Mouse (Mus musculus) forebrain, embryonic 10.5 days (tissue): ENCODE results near the gene Fras1. TPM values are rescaled to one million over a fixed set of nuclear protein-coding genes. Genes with fewer than 3 reads are reported as not detected.
A peak's percentile ranks its signal among the peaks of the same experiment; 100 is the strongest.

Experiments
- DNase-seq: peaks from one replicate; pipeline ENCODE4 v3.0.0-alpha.2; 2017; ENCODE audit warnings: low spot score; ENCODE audit errors: extremely low spot score
- H3K27ac ChIP-seq: fragments of 300-500 bp; sonication (generic); 2 replicates; pipeline ENCODE4 v1.5.1; 2016; ENCODE audit warnings: mild to moderate bottlenecking
- H3K27me3 ChIP-seq: fragments of 300-500 bp; sonication (generic); 2 replicates; pipeline ENCODE4 v1.6.1; 2016; ENCODE audit warnings: mild to moderate bottlenecking; ENCODE audit not compliant: poor library complexity, severe bottlenecking
- H3K36me3 ChIP-seq: fragments of 300-500 bp; sonication (generic); replicated peaks from 2 replicates; pipeline ENCODE4 v1.6.1; 2016; ENCODE audit warnings: mild to moderate bottlenecking, moderate library complexity
- H3K4me1 ChIP-seq: fragments of 300-500 bp; sonication (generic); 2 replicates; pipeline ENCODE4 v1.6.1; 2016
- H3K4me3 ChIP-seq: fragments of 300-500 bp; sonication (generic); 2 replicates; pipeline ENCODE4 v1.5.1; 2016; ENCODE audit warnings: mild to moderate bottlenecking, moderate library complexity
- H3K9me3 ChIP-seq: fragments of 300-500 bp; sonication (generic); 2 replicates; pipeline ENCODE4 v1.6.1; 2016; ENCODE audit warnings: mild to moderate bottlenecking, moderate library complexity
- WGBS: fragments of 180-500 bp; shearing (Covaris S2); methylation state at CpG from one replicate; pipeline ENCODE4 v1.1.7; 2016; 5-methylcytosine and 5-hydroxymethylcytosine counted together
- polyA plus RNA-seq: library from polyadenylated mRNA; unstranded; fragments of >200 nt; fragmentation: Nextera tagmentation; extraction: Ambion mirVana; gene quantifications from 2 replicates; pipeline ENCODE4 v1.2.1, GENCODE M21; 2016

Fras1 gene
- polyA plus RNA-seq, 1 experiment from 2014 or later: 9.8 TPM

DNA sequence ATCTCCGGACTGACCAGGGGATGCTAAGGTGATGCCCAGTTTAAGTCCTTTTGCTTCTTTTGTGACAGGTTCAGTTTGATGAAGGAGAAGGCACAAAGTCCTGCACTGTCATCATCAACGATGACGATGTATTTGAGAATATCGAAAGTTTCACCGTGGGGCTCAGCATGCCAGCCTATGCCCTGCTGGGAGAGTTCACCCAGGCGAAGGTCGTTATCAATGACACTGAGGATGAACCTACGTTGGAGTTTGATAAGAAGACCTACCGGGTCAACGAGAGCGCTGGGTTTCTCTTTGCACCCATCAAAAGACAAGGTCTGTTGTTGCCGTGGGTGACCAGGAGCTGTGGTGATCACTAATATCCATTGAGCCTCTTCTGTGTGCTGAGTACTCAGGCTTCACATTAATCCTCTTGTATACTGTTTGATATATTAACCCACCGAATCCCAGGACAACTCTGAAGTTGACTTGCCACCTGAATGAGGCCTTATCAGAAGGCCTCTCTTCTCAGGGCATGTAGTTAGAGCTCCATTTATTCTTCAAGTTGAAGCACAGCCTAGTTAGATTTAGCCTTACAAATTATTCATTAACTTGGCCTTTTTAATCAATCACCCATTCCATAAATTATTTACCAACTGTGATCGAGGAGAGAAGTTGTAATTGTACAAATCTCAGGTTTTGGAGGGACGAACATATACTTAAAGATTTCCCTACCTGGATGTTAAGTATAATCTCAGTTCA, 365.6 kb downstream of the Fras1 start:
- DNase-seq: no peak
- H3K27me3 ChIP-seq: no peaks in the 10 kb centered on the region
- peaks cover 4% of the 10 kb centered on the region; the same call in 1 of the 2 replicates for H3K4me1 ChIP-seq
- H3K9me3 ChIP-seq: peaks cover 3% of the 10 kb centered on the region; the same call in 1 of the 2 replicates
- 90% methylated on average over 15 of the region's 15 CpGs for WGBS
- no peak overlapping the region for H3K27ac ChIP-seq
- peaks cover 19% of the 10 kb centered on the region for H3K36me3 ChIP-seq
- no peak overlapping the region for H3K4me3 ChIP-seq

DNA sequence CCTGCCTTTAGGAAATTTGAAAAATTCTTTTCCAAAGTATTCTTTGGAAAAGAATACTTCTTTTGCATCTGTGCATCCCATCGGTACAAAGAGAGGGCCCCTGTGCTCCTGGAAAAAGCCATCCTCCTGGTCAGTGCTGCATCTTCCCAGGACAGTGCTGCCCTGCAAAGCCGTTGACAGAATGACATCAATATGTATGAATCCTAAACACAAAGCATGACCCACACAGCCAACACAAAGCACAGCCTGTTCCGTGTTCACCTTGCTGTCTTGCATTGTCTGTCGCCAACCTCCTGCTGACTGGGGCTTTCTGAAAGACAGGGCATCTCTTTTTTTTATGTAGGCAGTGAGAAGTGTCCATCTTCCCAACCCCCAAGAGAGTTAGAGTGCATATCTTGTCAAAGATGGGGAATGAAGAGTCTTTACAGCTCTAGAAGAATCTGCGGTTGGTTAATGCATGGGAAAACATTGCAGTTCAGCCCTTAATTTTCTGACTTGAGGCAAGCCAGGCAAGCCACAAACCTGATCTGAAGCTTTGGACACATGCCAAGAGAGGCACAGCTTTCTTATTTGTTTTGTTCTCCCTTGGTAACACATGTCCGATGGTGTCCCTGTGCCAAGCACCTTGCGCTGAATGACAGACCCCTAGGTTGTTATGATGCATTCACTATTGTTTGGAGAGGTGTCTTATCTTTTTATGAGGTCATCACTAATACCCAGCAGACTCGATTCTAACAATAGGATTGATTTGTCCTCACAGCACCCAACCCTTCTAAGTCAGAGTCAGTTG, 373.6 kb downstream of the Fras1 start:
- Histone ChIP-seq H3K4me3 (no peak overlapping the region), H3K4me1 (no peaks in the 10 kb centered on the region), H3K36me3 (peaks cover 9% of the 10 kb centered on the region), H3K27me3 (no peaks in the 10 kb centered on the region), H3K9me3 (peaks cover 3% of the 10 kb centered on the region; the same call in 1 of the 2 replicates), H3K27ac (no peak overlapping the region)
- 90% methylated on average over 8 of the region's 8 CpGs for WGBS
- DNase-seq: no peak

DNA sequence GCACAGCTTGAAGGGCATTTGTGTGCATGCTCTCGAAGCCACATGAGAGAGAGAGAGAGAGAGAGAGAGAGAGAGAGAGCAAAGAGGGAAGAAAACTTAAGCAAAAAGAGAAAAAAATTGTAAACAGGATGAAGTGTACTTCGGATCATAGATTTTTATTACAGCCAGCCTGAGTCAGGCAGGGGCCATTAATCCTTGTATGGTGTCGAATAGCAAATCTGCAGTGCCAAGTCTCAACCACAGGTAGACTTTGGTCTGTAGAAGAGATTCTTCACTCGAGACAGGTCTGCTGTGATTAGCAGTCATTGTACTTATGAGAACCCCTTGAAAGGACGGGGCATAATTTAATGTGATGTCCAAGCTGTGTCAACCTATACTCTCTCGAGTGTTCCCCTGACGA, 383.9 kb downstream of the Fras1 start:
- 89% methylated on average over 7 of the region's 7 CpGs for WGBS
- Histone ChIP-seq H3K9me3 (no peaks in the 10 kb centered on the region), H3K4me3 (no peak overlapping the region), H3K4me1 (no peaks in the 10 kb centered on the region), H3K36me3 (peaks cover 18% of the 10 kb centered on the region), H3K27me3 (no peaks in the 10 kb centered on the region), H3K27ac (no peak overlapping the region)
- no peak for DNase-seq

DNA sequence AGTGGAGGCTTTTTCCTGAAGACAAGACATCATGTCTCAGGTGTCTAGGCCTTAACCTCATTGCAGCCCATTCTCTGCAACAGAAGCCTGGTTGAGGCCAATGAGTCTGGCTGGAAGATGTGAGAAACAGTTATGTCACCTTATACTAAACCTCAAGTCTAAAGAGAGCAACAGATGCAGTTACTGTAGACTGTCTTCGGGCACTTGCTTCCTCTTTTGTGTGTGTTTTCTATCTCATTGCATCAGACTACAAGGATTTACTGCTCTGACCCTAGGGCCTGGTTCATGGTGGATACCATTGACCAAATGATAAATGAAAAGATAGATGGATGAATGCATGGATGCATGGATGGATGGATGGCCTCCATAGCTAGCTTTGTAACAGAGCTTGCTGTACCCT, 388.3 kb downstream of the Fras1 start:
- Histone ChIP-seq H3K27ac (no peak overlapping the region), H3K36me3 (peaks cover 21% of the 10 kb centered on the region), H3K4me1 (no peaks in the 10 kb centered on the region; the same call in 1 of the 2 replicates), H3K9me3 (no peaks in the 10 kb centered on the region), H3K27me3 (no peaks in the 10 kb centered on the region), H3K4me3 (no peak overlapping the region)
- 89% methylated on average over 1 of the region's 1 CpGs for WGBS
- no peak for DNase-seq

DNA sequence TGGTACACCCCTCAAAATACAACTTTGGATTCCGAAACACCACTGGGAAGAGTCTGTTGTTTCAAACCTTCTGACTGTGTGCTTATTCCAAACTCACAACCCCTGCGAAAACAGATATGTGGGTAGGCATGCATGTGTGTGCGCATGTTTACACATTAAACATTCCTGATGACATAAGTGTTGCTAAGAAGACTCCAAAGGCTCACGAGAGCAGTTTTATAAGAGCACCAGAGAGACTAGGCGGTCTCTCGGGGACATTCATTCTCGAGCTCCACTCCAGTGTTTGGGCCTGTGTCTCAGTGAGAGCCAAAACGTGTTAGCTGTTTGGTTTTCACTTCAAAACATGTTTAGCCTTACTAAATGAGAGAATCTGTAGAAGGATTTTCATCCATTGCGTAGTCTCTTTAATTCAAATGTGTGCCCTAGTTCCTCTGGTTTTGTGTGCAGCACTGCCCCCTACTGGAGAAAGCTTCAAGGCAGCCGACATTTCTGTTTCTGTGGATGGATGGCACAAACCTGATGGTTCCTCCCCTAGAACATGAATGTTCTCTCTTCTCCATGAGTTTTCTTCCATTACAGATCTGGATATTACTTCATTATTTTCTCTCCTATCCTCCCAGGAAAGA, 395.2 kb downstream of the Fras1 start:
- Histone ChIP-seq H3K36me3 (peaks cover 6% of the 10 kb centered on the region), H3K4me1 (no peaks in the 10 kb centered on the region; the same call in 1 of the 2 replicates), H3K27ac (no peak overlapping the region), H3K4me3 (no peak overlapping the region), H3K27me3 (no peaks in the 10 kb centered on the region), H3K9me3 (no peaks in the 10 kb centered on the region)
- 71% methylated on average over 10 of the region's 10 CpGs for WGBS
- DNase-seq: peak; percentile 60

DNA sequence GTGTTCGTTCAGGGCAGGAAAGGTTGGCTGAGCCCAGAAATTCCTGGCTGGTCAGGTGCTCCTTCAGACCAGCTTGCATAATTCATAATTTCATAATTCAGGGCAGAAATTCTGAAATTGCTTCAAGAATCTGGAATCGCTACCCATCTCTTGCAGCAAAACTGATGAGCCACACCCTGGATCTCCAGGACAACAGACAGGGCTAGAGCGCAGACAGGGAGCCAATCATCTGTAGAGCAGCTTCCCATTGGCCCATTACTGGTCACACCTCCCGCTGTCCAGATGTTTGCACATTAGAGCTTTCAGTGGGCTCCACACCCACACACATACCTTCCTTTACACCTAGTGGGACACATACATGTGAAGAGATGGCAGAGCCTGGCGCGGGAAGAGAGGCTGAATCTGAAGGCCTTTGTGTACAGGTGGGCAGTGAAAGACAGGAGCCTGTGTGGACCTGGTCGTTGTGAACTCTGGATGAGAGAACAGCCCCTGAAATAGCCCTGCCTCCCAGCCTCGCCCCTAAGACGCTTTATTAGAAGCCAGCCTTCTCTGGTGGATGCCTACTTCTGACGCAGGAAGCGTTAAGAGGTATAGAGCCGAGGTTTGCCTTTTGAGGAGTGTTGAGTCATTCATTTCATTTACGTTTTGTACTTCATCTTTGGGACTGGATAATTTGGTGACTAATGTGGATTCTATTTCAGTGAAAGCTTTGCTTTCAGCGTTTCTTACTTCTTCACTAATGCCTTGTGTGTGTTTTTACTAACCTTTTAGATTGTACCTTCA, 409.9 kb downstream of the Fras1 start:
- Histone ChIP-seq H3K27me3 (no peaks in the 10 kb centered on the region), H3K36me3 (peaks cover 6% of the 10 kb centered on the region), H3K4me1 (no peaks in the 10 kb centered on the region), H3K4me3 (no peak overlapping the region), H3K9me3 (no peaks in the 10 kb centered on the region), H3K27ac (no peak overlapping the region)
- WGBS: 86% methylated on average over 14 of the region's 14 CpGs
- no peak for DNase-seq

DNA sequence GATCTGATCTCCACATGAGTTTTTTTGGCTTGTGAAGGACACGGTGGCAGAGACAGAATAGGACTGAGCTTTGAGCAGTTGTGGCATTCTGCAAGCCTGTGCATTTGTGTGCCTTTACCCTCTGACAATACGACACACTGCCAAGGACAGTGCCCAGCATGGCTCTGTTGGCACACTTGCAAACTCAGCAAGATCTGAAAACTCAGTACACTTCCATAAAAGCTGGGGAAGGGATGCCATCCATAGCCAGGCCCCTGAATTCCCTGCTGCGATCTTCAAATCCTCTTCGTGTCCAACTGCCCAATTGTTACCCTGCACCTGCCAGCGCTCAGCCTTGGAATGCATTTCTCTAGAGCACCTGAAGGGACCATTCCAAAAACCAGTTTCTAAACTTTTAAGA, 411.3 kb downstream of the Fras1 start:
- no peaks in the 10 kb centered on the region for H3K27me3 ChIP-seq
- H3K27ac ChIP-seq: no peak overlapping the region
- no peak overlapping the region for H3K4me3 ChIP-seq
- no peaks in the 10 kb centered on the region for H3K4me1 ChIP-seq
- 89% methylated on average over 5 of the region's 5 CpGs for WGBS
- peaks cover 6% of the 10 kb centered on the region for H3K36me3 ChIP-seq
- no peak for DNase-seq
- no peaks in the 10 kb centered on the region for H3K9me3 ChIP-seq

DNA sequence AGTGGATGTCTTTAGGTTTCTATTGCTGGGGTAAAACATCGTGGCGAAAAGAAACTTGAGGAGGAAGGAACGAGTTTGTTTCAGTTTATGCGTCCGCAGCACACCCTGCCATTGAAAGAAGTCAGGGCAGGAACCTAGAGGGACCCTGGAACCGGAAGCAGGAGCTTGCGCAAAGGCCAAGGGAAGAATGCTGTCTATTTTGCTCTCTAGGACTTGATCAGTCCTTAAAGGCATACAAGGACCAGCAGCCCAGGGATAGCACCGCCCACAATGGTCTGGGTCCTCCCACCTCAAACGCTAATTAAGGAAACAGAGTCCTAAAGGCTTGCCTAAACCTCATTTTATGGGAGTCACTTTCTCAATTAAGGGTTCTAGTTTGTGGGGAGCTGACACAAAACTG, 418.7 kb downstream of the Fras1 start:
- Histone ChIP-seq H3K4me1 (peaks cover 24% of the 10 kb centered on the region), H3K4me3 (peak overlapping the region; percentile 57; the same call in 1 of the 2 replicates), H3K36me3 (no peaks in the 10 kb centered on the region), H3K9me3 (no peaks in the 10 kb centered on the region), H3K27ac (no peak overlapping the region), H3K27me3 (peaks cover 24% of the 10 kb centered on the region)
- 69% methylated on average over 9 of the region's 9 CpGs for WGBS
- no peak for DNase-seq

DNA sequence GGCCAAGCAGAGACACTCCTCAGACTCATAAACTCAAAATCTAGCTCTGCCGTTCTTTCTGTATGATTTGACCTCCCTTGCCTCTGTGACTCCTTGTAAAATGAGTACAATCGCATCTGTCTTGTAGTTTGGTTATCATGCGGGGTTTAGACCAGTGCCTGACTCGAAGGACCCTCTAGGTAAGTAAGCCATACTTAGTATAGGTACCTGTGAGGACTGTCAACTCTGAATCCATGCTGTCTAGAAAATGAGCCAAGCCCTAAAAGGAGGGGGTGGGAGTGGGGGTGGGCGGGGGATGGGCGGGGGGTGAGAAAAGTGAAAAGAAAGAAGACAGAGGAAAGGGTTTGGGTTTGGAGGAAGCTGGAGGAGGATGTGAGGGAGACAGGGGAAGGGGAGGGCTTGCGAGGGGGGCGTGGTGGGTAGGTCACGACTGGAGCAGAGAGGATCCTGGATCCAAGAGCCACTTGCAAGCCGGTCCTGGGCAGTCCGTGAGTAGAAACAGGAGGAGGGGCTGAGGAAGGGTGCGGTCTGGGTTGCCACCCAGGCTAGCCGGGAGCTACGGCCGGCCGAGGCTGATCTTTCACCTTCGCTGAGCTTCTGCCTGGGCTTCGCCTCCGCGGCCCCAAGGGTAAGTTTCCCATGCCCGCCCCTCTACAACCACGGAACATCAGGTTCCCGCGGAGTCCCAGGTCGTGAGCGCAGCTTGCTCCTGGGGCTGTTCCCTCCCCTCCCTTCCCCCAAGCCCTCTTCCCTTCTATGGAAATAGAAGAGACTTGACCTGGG, 419.4 kb downstream of the Fras1 start, which contains the start of gene Anxa3:
Gene Anxa3 (plus strand): TSS at position 404 of the 783 bp plus-strand sequence.
- Histone ChIP-seq H3K27me3 (peaks cover 24% of the 10 kb centered on the region), H3K4me1 (peaks cover 24% of the 10 kb centered on the region), H3K9me3 (no peaks in the 10 kb centered on the region), H3K27ac (peak within 1 kb of the TSS; percentile 72), H3K4me3 (peak within 1 kb of the TSS; percentile 57), H3K36me3 (no peaks in the 10 kb centered on the region)
- DNase-seq: peak; percentile 27
- 11% methylated on average over 26 of the region's 26 CpGs for WGBS

DNA sequence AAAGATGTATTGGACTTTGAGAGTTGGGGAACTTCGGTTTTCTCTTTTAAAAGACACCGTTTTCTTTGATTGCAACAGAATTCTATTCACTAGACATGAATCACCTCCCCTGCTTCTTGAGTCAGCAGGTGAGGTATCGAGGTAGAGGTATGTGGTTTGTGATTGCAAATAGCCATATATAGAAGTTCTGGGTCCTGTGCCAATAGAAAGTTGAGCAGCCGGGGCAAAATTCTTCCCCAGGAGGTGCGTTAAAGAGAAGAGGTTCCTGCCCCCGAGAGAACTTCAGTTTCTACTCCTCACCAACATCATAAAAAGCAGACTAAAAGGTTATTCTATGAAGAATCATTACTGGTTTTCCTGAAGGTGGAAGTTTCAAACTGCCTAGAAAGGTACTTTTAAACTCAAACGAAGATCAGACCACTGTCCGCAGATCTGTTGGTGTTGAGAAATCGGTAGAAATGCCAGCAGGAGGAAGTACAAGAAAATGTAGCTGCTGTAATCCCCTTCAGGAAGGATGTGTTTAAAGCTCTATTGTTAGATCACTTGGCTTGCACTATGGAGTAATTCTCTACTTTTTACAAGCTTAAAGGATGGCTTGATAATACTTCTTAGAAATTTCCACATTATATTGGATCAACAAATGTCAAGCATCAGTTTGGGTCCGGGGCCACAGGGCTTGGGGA, 420.3 kb downstream of the Fras1 start:
- Histone ChIP-seq H3K4me1 (peaks cover 24% of the 10 kb centered on the region), H3K4me3 (peak overlapping the region; percentile 57), H3K36me3 (no peaks in the 10 kb centered on the region), H3K9me3 (no peaks in the 10 kb centered on the region), H3K27me3 (peaks cover 24% of the 10 kb centered on the region), H3K27ac (no peak overlapping the region)
- 59% methylated on average over 10 of the region's 10 CpGs for WGBS
- DNase-seq: no peak

DNA sequence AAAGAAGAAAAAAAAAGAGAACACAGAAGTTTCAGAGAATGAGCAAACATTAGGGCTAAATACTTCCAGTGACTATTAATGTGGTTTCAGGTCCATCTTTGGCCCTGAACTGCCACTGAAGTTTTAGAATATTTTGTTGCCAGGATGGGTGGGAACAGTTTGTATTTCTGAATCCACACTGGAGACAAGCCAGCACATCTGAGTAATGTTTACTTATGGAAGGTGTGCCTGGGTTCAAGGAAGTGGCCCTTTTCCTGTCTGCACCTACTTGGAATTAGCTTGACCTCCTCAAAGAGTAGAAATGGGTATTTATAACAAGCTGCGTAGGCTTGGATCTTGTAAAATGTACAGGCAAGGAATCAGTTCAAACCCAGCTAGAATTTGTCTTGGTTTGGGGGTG, 422.0 kb downstream of the Fras1 start:
- 90% methylated on average over 1 of the region's 1 CpGs for WGBS
- H3K4me3 ChIP-seq: no peak overlapping the region
- H3K4me1 ChIP-seq: peaks cover 24% of the 10 kb centered on the region
- H3K27ac ChIP-seq: no peak overlapping the region
- H3K9me3 ChIP-seq: no peaks in the 10 kb centered on the region
- peaks cover 24% of the 10 kb centered on the region for H3K27me3 ChIP-seq
- DNase-seq: no peak
- H3K36me3 ChIP-seq: no peaks in the 10 kb centered on the region
